Mouse (Mus musculus): Measurements from ENCODE around the gene Amz2.
A peak's percentile ranks its signal among the peaks of the same experiment; 100 is the strongest.
"Not testable (repeated sequence)": the region's sequence is repeated elsewhere in the genome, so short reads cannot be mapped to it uniquely, and the experiment has no call there.

Gene Amz2

GRCm38 (mm10) chr11:109470921-109471861 is 45.4 kb downstream of the Amz2 start:
- DNase-seq (ENCODE audit: low spot score in 2 of 2): peak; percentile 32 to 47

- DNase-seq (ENCODE audit: low spot score in 2 of 2): peak; percentile 50 to 51
These were observed 46.5 kb downstream of the Amz2 start for GRCm38 (mm10) chr11:109472171-109472691.

DNA sequence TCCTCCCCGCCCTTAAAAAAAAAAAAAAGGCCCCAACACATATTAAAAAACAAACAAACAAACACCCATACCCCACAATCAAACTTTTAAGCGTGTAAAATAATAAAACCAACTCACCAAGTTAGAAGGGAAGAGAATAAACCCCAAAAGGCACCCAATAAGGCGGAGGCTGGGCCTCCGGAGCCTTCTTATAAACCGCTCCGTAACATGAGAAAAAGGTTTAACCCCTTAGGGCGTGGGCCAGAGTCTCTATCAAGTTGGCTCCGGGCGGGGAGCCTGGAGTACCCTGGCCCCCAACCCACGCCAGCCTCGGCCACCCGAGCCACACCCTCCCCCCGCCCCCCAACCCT is 47.0 kb downstream of the Amz2 start:
- no peak for DNase-seq (ENCODE audit: low spot score in 2 of 2)

DNA sequence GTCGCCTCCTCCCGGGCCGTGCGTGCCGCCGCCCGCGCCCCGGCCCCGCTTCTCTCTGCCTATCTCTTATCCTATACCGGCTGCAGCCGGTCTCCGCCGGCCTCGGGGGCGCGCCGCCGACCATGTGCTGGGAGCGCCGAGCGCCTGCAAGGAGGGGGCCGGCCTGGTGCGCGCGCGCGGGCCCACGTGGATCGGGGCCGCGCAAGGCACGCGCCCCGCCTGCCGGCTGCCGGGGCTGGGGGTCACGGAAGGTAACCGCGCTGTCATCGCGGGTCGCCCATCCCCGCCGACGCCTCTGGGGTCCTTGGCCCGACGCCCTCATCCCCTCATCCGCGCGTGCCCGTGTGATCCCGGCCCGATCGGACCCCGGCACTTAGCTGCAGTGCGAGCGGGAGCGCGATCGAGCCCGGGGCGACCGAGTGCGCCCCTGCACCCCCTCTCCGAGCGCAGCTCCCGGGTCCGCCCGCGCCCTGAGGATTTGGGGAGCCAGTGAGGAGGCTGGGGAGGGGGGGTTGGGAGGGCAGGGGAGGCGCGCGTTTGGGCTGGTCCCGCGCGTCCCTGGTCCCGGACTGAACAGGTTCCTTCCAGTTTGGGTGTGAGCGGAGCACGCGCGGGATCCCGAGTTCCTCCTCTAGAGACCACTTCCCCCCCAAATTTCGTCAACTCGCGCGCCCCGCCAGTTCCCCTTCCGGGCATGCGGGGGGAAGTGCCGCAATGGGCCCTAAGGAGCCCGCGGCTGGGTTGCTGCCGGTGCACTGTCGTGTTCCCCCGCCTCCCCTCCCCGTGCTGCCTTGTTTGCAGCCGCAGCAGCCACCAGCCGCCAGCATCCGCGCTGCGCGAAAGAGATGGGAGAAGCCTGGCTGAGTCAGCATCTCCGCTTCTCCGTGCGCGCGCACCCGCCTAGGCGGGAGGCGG is 47.7 kb downstream of the Amz2 start, which contains the start of the genes Arsg and Slc16a6:
Arsg (plus strand) TSS at position 204 of the 915 bp plus-strand sequence.
Slc16a6 (minus strand) TSS at position 428 of the 915 bp plus-strand sequence.
- DNase-seq (ENCODE audit: low spot score in 2 of 2): peak; percentile 93 to 95

GRCm38 (mm10) chr11:109474086-109474742 is 48.5 kb downstream of the Amz2 start:
- DNase-seq (ENCODE audit: low spot score in 2 of 2): no peak

DNA sequence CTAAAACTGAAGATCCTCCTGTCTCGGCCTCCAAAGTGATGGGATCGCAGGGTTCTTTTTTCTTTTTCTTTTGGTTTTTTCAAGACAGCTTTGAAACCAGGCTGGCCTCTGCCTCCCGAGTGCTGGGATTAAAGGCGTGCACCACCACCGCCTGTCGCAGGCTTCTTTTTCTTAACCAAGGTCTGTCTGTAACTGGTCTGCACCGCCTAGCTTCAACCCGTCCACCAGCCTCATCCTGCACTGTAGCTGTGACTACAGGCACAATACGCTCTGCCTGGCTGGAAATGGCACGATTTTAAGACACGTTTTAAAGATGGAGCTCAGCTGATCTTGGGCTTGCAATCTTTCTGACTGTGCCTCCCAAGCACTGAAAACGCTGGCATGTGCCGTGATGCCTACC is 49.1 kb downstream of the Amz2 start:
- no peak for DNase-seq (ENCODE audit: low spot score in 2 of 2)

DNA sequence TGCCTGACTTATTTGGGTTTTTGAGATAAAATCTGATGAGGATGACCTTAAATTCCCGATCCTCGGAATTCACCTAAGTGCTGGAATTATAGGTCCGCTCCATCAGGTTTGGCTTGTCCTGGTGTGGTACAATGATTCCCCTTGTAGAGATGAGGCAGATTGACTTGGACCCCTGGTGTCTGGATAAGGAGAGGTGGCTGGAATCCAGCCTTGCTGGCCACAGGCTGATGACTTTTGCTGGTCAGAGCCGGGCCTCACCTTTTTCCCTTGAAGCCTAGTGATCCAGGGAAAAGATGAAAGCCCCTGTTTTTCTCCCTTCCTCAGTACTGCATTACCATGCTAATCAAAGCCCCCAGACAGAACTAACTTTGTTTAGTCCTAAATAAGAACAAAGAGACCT is 50.0 kb downstream of the Amz2 start:
- no peak for DNase-seq (ENCODE audit: low spot score in 2 of 2)

GRCm38 (mm10) chr11:109476241-109476640 is 50.5 kb downstream of the Amz2 start:
- no peak for DNase-seq (ENCODE audit: low spot score in 2 of 2)

DNA sequence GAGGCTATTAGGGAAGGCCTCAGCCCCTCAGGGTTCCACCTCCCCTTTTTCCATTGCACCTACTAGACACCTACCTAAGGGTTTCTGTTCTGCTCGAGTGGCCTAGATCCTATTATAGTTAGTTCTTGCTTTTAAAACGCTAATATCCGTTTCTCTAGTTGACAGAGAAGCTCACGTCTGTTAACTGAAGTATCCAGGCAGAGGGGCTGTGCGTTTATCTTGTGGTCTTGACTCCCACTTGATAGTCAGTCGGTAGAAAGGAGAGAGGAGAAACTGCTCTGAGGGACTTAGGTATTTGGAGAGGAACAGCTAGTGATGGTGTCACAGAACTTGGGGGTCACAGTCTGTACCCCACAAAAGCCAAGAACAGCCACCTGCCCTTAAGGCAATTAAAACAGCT is 50.9 kb downstream of the Amz2 start:
- DNase-seq (ENCODE audit: low spot score in 2 of 2): no peak

GRCm38 (mm10) chr11:109477606-109478380 is 52.0 kb downstream of the Amz2 start:
- no peak for DNase-seq (ENCODE audit: low spot score in 2 of 2)

DNA sequence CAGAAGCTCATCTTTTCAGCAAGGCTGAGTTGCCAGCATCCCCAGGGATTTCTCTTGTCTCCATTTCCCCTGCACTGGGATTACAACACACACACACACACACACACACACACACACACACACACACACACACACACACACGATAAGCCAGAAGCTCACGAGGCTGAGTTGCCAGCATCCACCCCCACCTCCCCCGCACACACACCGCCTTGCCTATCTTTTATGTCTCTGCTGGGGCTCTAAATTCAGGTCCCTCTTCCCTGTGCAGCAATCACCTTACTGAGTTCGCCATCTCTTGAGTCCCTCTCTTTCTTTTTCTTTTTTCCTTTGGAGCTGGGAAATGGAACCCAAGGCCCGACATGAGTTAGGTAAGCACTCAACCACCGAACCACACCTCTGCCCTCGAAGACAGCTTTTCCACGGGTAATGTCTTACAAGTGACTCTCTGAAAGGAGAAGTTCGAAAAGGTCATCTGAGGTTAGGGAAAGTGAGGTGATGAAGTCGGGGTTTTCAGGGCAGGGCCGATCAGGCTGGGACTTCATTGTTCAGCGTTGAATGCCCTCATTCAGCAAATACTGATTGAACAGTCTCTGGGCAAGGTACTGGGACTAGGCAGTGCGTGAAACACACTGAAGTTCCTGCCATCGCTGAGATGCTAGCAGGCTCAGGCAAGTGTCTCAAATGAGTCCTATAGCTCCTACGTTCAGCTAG is 54.0 kb downstream of the Amz2 start:
- no peak for DNase-seq (ENCODE audit: low spot score in 2 of 2)

- DNase-seq (ENCODE audit: low spot score in 2 of 2): no peak
These were observed 54.7 kb downstream of the Amz2 start for GRCm38 (mm10) chr11:109480440-109480839.

DNA sequence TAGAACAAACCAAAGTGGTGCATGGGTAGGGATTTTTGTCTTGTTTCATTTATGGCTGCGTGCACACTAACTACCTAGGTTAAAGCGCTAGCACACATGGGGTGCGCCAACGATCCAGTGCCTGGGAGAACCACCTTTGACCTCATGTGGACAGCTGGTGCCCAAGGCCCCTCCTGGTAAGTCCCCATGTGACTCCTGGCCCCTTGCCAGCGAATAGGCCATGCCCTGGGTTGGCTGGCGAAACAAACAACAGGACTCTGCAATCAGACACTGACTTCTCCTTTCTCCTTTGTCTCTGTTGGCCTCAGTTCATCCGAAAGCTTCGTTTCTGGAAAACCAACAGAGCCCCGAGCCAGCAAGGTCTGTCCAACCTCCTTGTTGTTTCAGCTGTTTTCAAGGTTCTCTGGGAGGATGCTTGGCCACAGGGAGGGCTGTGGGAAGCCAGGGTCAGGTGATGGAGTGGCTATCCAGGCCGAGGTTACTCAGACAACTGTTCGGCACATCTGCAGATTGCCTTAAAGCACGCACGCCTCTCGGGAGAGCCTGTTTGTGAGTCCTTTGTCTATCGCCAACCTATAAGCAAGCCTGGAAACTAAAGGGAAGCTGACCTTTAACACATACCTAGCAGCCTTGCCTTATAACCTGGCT is 59.8 kb downstream of the Amz2 start:
- DNase-seq (ENCODE audit: low spot score in 2 of 2): no peak

GRCm38 (mm10) chr11:109487111-109487510 is 61.4 kb downstream of the Amz2 start:
- DNase-seq (ENCODE audit: low spot score in 2 of 2): no peak

DNA sequence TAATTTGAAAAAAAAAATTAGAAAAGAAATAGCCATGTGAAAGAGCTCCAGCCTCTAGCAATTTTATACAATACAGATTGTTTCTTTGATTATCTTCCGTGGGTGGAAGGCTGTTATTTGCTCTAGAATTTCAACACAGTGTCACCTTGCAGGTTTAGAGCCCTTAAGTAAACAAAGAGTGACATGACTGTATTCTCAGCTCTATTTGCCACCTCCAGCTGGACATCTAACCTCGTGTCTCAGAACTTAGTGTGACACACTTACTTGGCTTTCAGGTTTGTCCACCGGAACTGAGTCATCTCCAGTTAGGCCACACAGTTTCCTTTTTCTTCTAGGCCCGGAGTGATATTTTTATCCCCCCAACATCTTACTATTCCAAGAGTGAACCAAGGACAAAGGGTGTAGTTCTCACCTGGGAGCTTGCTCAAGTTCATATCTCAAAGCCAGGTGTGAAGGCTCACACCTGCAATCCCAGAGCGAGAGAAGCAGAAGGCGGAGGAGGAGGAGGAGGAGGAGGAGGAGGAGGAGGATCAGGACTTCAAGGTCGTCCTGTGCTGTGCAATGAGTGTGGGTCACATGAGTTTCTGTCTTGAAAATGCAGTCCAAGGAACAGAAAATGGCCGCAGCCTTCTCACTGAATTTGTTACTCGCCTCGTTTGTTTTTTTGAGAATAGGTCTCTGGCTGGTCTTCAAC is 62.4 kb downstream of the Amz2 start:
- DNase-seq (ENCODE audit: low spot score in 2 of 2): no peak

DNA sequence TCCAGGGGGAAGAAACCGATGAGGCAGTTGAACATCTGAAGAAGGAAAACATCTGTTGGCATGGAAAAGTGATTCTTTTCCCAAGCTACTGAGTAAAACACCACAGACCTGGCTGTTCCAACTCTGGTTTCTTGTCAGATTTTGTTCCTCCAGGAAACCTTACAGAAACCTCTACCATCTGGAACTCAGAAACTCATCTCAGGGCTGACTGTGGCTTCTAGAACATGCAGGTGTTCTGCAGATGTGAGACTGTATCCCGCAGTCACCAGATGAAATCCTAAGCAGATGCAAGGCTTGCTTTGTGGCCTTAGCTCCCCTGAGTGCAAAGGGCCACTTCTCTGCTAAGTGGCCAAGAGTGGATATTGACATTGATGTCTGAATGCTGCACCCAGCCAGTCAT is 64.0 kb downstream of the Amz2 start:
- DNase-seq (ENCODE audit: low spot score in 2 of 2): no peak

- DNase-seq (ENCODE audit: low spot score in 2 of 2): no peak
These were observed 66.1 kb downstream of the Amz2 start for GRCm38 (mm10) chr11:109491844-109492243.

DNA sequence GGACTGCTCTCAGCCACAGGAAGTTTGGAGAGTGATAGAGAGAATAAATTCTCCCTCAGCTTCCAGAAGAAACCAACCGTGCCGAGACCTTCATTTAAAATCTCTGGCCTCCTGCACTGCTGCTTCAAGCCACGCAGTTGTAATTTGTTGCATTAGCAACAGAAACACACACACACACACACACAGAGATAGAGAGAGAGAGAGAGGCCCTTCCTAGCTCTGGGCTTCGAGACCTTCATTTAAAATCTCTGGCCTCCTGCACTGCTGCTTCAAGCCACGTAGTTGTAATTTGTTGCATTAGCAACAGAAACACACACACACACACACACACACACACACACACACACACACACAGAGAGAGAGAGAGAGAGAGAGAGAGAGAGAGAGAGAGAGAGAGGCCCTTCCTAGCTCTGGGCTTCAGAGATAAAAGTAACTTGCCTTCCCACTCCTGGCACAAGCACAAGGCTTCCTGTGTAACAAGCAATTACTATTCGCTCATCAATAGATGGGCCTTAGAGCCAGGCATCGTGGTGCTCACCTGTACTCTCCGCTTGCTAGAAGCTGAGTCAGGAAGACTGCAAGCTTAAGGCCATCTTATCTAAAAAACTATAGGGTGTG is 67.2 kb downstream of the Amz2 start:
- not testable (repeated sequence) for DNase-seq (ENCODE audit: low spot score in 2 of 2)
